Mouse (Mus musculus): ENCODE results near the gene Olfr967.
"Not testable (repeated sequence)": the region's sequence is repeated elsewhere in the genome, so short reads cannot be mapped to it uniquely, and the experiment has no call there.

The Olfr967 gene

DNA sequence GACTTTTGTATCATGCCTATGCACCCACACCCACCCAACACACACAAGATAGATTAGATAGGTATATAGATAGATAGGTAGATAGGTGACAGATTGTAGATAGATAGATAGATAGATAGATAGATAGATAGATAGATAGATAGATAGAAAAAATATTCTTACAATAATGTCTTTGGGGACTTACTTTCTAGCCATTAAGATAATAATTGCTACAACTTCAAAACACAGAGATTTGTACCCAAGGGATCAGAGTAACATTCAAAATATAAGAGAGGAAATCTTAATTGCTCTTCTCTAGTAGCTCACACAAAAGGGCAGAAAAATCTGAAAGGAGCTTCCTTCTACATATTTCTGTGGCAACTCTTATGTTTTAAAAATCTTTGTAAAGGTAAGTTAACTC is at the start of gene Olfr967:
TSS of gene Olfr967 (plus strand) at position 301 of the 400 bp plus-strand sequence.
- in situ Hi-C loops (cut with MboI; ENCODE audit: low pct_unique_long_range_greater_than_20kb in 1 of 2, low sequenced_read_pairs in 2 of 2, unreplicated experiment in 1 of 2) = no loop called here

- in situ Hi-C loops (cut with MboI; ENCODE audit: low pct_unique_long_range_greater_than_20kb in 1 of 2, low sequenced_read_pairs in 2 of 2, unreplicated experiment in 1 of 2) = not testable (repeated sequence)
Measured at GRCm38 (mm10) chr9:39701123-39701522, 44.9 kb upstream of the Olfr967 start.

- in situ Hi-C loops (cut with MboI; ENCODE audit: low pct_unique_long_range_greater_than_20kb in 1 of 2, low sequenced_read_pairs in 2 of 2, unreplicated experiment in 1 of 2) = no loop called here
Measured at GRCm38 (mm10) chr9:39707017-39707416, 39.0 kb upstream of the Olfr967 start, which contains the start of gene Olfr149. Gene Olfr149 (minus strand): TSS chr9:39707117.

DNA sequence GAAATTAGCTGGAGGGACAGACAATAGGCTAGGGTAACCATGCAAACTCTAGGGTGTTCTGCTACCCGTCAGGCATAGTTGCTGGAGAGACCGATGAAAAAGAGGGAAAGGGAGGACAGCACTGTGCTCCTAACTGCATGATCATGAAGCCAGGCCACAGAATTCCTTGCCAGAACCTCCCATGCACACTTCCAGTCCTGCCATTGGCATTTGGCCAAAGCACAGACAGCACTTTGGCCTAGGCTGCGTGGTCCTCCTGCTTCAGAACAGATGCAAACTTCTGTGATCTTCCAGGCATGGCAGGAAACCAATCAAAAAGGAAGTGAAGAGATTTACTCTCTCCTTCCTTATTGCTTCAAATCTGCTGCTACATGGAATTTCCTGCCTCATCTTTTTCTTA is 37.1 kb upstream of the Olfr967 start:
- in situ Hi-C loops (cut with MboI; ENCODE audit: low pct_unique_long_range_greater_than_20kb in 1 of 2, low sequenced_read_pairs in 2 of 2, unreplicated experiment in 1 of 2) = no loop called here

DNA sequence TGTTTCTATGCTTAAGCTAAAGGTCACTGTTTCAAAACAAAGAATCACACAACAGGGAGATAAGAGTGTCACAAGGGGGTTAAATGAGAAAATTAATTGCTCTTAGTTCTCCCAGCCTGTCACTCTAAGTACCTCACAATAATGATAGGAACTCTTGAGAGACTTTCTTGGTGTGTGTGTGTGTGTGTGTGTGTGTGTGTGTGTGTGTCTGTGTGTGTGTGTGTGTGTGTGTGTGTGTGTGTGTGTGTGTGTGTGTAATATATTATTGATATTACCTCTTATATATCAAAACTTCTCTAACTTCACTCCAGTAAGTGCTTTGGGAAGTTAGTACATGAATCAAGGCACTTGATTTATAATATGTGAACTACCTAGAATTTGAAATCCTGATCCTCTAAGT is 35.0 kb upstream of the Olfr967 start, which contains the start of gene Olfr965:
TSS of gene Olfr965 (plus strand) at position 301 of the 400 bp plus-strand sequence.
- in situ Hi-C loops (cut with MboI; ENCODE audit: low pct_unique_long_range_greater_than_20kb in 1 of 2, low sequenced_read_pairs in 2 of 2, unreplicated experiment in 1 of 2) = no loop called here

DNA sequence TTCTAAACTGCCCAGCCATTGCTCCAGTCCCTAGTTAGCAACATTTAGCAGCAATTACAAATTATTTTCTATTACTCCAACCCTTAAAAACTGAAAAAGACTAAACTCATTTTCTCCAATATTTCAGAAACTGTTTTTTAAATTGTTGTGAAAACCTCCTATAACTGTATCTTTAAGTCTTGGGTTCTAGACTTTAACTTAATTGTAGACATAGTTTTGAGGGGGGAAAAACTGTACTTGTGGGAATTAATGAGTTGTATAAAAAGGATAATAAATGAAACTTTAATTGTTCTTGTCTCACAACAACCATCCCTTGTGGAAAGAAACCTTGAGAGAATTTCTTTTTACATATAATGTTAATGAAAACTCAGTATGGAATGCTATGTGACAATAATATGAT is 15.4 kb upstream of the Olfr967 start, which contains the start of gene Olfr150:
TSS of gene Olfr150 (plus strand) at position 301 of the 400 bp plus-strand sequence.
- in situ Hi-C loops (cut with MboI; ENCODE audit: low pct_unique_long_range_greater_than_20kb in 1 of 2, low sequenced_read_pairs in 2 of 2, unreplicated experiment in 1 of 2) = no loop called here

GRCm38 (mm10) chr9:39740741-39741140 is 5.3 kb upstream of the Olfr967 start:
- in situ Hi-C loops (cut with MboI; ENCODE audit: low pct_unique_long_range_greater_than_20kb in 1 of 2, low sequenced_read_pairs in 2 of 2, unreplicated experiment in 1 of 2) = no loop called here

- in situ Hi-C loops (cut with MboI; ENCODE audit: low pct_unique_long_range_greater_than_20kb in 1 of 2, low sequenced_read_pairs in 2 of 2, unreplicated experiment in 1 of 2) = no loop called here
Measured at GRCm38 (mm10) chr9:39746428-39746827, 379 bp downstream of the Olfr967 start.

DNA sequence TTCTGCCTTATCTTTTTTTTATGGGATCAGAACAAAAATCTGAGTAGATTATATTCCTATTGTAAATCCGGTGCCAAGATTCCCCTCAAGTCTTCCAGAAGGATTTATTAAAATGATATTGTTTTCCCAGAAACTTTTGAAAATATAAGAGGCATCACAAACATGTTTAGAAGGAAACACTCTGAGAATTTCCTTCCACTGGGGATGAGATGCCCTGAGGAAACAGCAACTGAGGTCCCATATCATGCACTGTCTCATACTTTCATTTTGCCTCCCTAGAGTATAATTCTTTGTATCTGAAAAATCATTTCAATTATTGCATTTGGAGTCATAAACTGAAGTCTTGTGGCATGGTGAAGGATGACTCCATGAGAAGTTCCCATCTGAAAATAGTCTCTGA is 37.1 kb downstream of the Olfr967 start, which contains the start of gene Olfr968:
TSS of gene Olfr968 (minus strand) at position 101 of the 400 bp plus-strand sequence.
- in situ Hi-C loops (cut with MboI; ENCODE audit: low pct_unique_long_range_greater_than_20kb in 1 of 2, low sequenced_read_pairs in 2 of 2, unreplicated experiment in 1 of 2) = no loop called here

GRCm38 (mm10) chr9:39790558-39790957 is 44.5 kb downstream of the Olfr967 start, which contains the start of gene Olfr969:
Gene Olfr969 (plus strand): TSS chr9:39790945.
- in situ Hi-C loops (cut with MboI; ENCODE audit: low pct_unique_long_range_greater_than_20kb in 1 of 2, low sequenced_read_pairs in 2 of 2, unreplicated experiment in 1 of 2) = no loop called here

Data from mouse embryonic stem cell (cell line).